Mouse (Mus musculus) midbrain, embryonic 10.5 days (tissue): ENCODE measurements around the gene Scgb1b30. TPM values are rescaled to one million over a fixed set of nuclear protein-coding genes. Genes with fewer than 3 reads are reported as not detected.

ENCODE experiments used
- DNase-seq: peaks from one replicate; pipeline ENCODE4 v3.0.0-alpha.2; 2017; ENCODE audit warnings: low spot score
- H3K27ac ChIP-seq: fragments of 300-500 bp; sonication (generic); replicated peaks from 2 replicates; pipeline ENCODE4 v1.5.1; 2016; ENCODE audit warnings: mild to moderate bottlenecking
- H3K27me3 ChIP-seq: fragments of 300-500 bp; sonication (generic); 2 replicates; pipeline ENCODE4 v1.6.1; 2016; ENCODE audit warnings: low read depth, mild to moderate bottlenecking; ENCODE audit not compliant: poor library complexity, severe bottlenecking
- H3K36me3 ChIP-seq: fragments of 300-500 bp; sonication (generic); 2 replicates; pipeline ENCODE4 v1.6.1; 2016; ENCODE audit warnings: mild to moderate bottlenecking, moderate library complexity
- H3K4me1 ChIP-seq: fragments of 300-500 bp; sonication (generic); 2 replicates; pipeline ENCODE4 v1.6.1; 2016
- H3K4me3 ChIP-seq: fragments of 300-500 bp; sonication (generic); 2 replicates; pipeline ENCODE4 v1.5.1; 2016; ENCODE audit warnings: mild to moderate bottlenecking, moderate library complexity
- H3K9me3 ChIP-seq: fragments of 300-500 bp; sonication (generic); replicated peaks from 2 replicates; pipeline ENCODE4 v1.6.1; 2016; ENCODE audit warnings: mild to moderate bottlenecking
- WGBS: fragments of 180-500 bp; shearing (Covaris S2); methylation state at CpG from one replicate; pipeline ENCODE4 v1.1.7; 2016; 5-methylcytosine and 5-hydroxymethylcytosine counted together
- polyA plus RNA-seq: library from polyadenylated mRNA; unstranded; fragments of >200 nt; fragmentation: Nextera tagmentation; extraction: Ambion mirVana; gene quantifications from 2 replicates; pipeline ENCODE4 v1.2.1, GENCODE M21; 2016

Scgb1b30 gene
- polyA plus RNA-seq, 1 experiment from 2014 or later: not detected

- H3K36me3 ChIP-seq: peaks cover 4% of the 10 kb centered on the region; the same call in 1 of the 2 replicates
- H3K4me3 ChIP-seq: peak within 1 kb of the TSS; percentile 78
- peak within 1 kb of the TSS; percentile 92 for H3K27ac ChIP-seq
- no peaks in the 10 kb centered on the region for H3K27me3 ChIP-seq
- WGBS: 3% methylated on average over 50 of the region's 65 CpGs
- H3K4me1 ChIP-seq: peaks cover 36% of the 10 kb centered on the region
- no peaks in the 10 kb centered on the region for H3K9me3 ChIP-seq
- DNase-seq: peak; percentile 87
Measured at GRCm38 (mm10) chr7:34133117-34133762, 38.0 kb downstream of the Scgb1b30 start, which contains the start of gene Wtip. Wtip (minus strand) TSS chr7:34133268.

- H3K36me3 ChIP-seq: peaks cover under 1% of the 10 kb centered on the region; the same call in 1 of the 2 replicates
- H3K9me3 ChIP-seq: no peaks in the 10 kb centered on the region
- H3K27me3 ChIP-seq: no peaks in the 10 kb centered on the region
- no peak overlapping the region for H3K27ac ChIP-seq
- no peak for DNase-seq
- no peak overlapping the region for H3K4me3 ChIP-seq
- 84% methylated on average over 2 of the region's 2 CpGs for WGBS
- H3K4me1 ChIP-seq: peaks cover 36% of the 10 kb centered on the region
Measured at GRCm38 (mm10) chr7:34134336-34134735, 39.1 kb downstream of the Scgb1b30 start.

GRCm38 (mm10) chr7:34139493-34139892 is 44.3 kb downstream of the Scgb1b30 start:
- no peaks in the 10 kb centered on the region for H3K27me3 ChIP-seq
- H3K36me3 ChIP-seq: peaks cover 52% of the 10 kb centered on the region
- no peaks in the 10 kb centered on the region for H3K4me1 ChIP-seq
- 93% methylated on average over 6 of the region's 6 CpGs for WGBS
- DNase-seq: no peak
- no peak overlapping the region for H3K4me3 ChIP-seq
- no peak overlapping the region for H3K27ac ChIP-seq
- H3K9me3 ChIP-seq: no peaks in the 10 kb centered on the region

GRCm38 (mm10) chr7:34141123-34141522 is 45.9 kb downstream of the Scgb1b30 start:
- Histone ChIP-seq H3K27ac (no peak overlapping the region), H3K36me3 (peaks cover 69% of the 10 kb centered on the region), H3K4me1 (no peaks in the 10 kb centered on the region), H3K27me3 (no peaks in the 10 kb centered on the region), H3K9me3 (no peaks in the 10 kb centered on the region), H3K4me3 (no peak overlapping the region)
- DNase-seq: no peak
- 97% methylated on average over 13 of the region's 13 CpGs for WGBS

GRCm38 (mm10) chr7:34147193-34147592 is 52.0 kb downstream of the Scgb1b30 start:
- 93% methylated on average over 4 of the region's 4 CpGs for WGBS
- no peaks in the 10 kb centered on the region; the same call in 1 of the 2 replicates for H3K9me3 ChIP-seq
- no peaks in the 10 kb centered on the region for H3K4me1 ChIP-seq
- H3K27me3 ChIP-seq: no peaks in the 10 kb centered on the region
- DNase-seq: no peak
- H3K27ac ChIP-seq: no peak overlapping the region
- H3K4me3 ChIP-seq: no peak overlapping the region
- H3K36me3 ChIP-seq: peaks cover 100% of the 10 kb centered on the region

Other genes with a start within 250 kb of the Scgb1b30 start
- not detected in 2 replicates for gene Scgb2b26, start 150.4 kb upstream of the Scgb1b30 start, polyA plus RNA-seq
- not detected in 2 replicates for gene Scgb2b27, start 81.5 kb upstream of the Scgb1b30 start, polyA plus RNA-seq
- gene Scgb1b27, start 73.9 kb upstream of the Scgb1b30 start, polyA plus RNA-seq: not detected in 2 replicates
- 3.3 and 5.0 TPM in 2 replicates for gene Wtip, start 37.8 kb downstream of the Scgb1b30 start, polyA plus RNA-seq
- 287 and 288 TPM in 2 replicates for gene Uba2, start 74.2 kb downstream of the Scgb1b30 start, polyA plus RNA-seq
- gene Pdcd2l, start 101.2 kb downstream of the Scgb1b30 start, polyA plus RNA-seq: 77.9 and 79.9 TPM in 2 replicates
- gene Gpi1, start 134.9 kb downstream of the Scgb1b30 start, polyA plus RNA-seq: 324 and 395 TPM in 2 replicates
- not detected in 2 replicates for gene Gm6096, start 155.6 kb downstream of the Scgb1b30 start, polyA plus RNA-seq
- gene 4931406P16Rik, start 218.1 kb downstream of the Scgb1b30 start, polyA plus RNA-seq: 26.6 and 28.8 TPM in 2 replicates